Comparison of ENCODE assay signal across 12 mouse cellular contexts in the genomic region with DNA sequence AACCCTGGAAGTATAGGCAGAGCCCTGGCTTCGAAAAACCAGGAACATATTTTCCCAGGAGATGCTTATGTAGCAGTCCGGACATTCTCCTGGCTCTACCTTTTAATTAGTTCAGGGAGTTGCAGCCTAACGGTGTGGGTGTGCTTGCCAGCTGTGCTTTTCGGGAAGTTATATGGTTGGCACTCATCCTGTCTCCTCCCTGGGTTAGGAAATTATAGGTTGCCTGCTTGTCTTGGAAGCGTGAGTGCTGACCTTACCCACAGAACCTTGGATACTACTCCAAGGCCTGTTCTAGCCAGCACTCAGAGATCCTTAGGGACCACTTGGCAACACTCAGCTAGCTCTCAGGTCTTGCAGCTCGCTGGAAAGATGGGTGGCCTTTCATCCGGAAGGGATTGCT. TPM values are rescaled to one million over a fixed set of nuclear protein-coding genes. Genes with fewer than 3 reads are reported as not detected.
DNase-seq lines count a peak whose midpoint lies in the region; ATAC-seq lines count a peak whose summit lies in the region.
"Had no signal": no experiment of that assay in that cellular context is flagged by ENCODE, and none has a peak within 500 bp of the region (broad histone marks: within the 10 kb centered on the region; RNA-seq: fewer than 3 reads in every experiment).

No protein-coding gene starts in this region.

- peak; percentile 30 for DNase-seq in gastrocnemius, adult 18-20 months (ENCODE audit: low spot score)
- no peak for DNase-seq in gastrocnemius, postnatal 4 days (ENCODE audit: low spot score in 2 of 2)
- DNase-seq in kidney, postnatal 14 days: peak; percentile 3
- DNase-seq in kidney, postnatal 10 days: no peak
- DNase-seq in lung, postnatal 4 days: peak; percentile 22 to 34
- no peak for DNase-seq in layer of hippocampus, adult 11-12 months (ENCODE audit: low spot score)
- DNase-seq in forebrain, embryonic 14.5 days (ENCODE audit: low spot score): no peak
- DNase-seq: cerebellum, postnatal 10 days; thymus, postnatal 25 days had no signal

- no peak overlapping the region for H3K9ac ChIP-seq in embryonic facial prominence, embryonic 13.5 days
- no peak overlapping the region for H3K9ac ChIP-seq in forebrain, embryonic 14.5 days (ENCODE audit: low read length)
- H3K9ac ChIP-seq: hindbrain, embryonic 12.5 days had no signal

- peak overlapping the region; percentile 15; the same call in 1 of the 2 replicates for H3K4me2 ChIP-seq in embryonic facial prominence, embryonic 13.5 days
- H3K4me2 ChIP-seq in forebrain, embryonic 14.5 days (ENCODE audit: low read length): no peak overlapping the region
- H3K4me2 ChIP-seq: hindbrain, embryonic 12.5 days had no signal

- H3K36me3 ChIP-seq in embryonic facial prominence, embryonic 13.5 days: no peaks in the 10 kb centered on the region
- H3K36me3 ChIP-seq in forebrain, embryonic 14.5 days (ENCODE audit: control insufficient read depth, insufficient read depth, low read length): no peaks in the 10 kb centered on the region
- H3K36me3 ChIP-seq: hindbrain, embryonic 12.5 days had no signal

- peak; percentile 56; the same call in 1 of the 2 replicates for ATAC-seq in embryonic facial prominence, embryonic 13.5 days (ENCODE audit: insufficient number of reproducible peaks, insufficient read depth, low FRiP score, low TSS enrichment, low read depth)
- ATAC-seq in forebrain, embryonic 14.5 days: no peak

- no peaks in the 10 kb centered on the region for H3K9me3 ChIP-seq in embryonic facial prominence, embryonic 13.5 days
- H3K9me3 ChIP-seq in forebrain, embryonic 14.5 days (replicated peaks; ENCODE audit: control insufficient read depth, low read length): no peaks in the 10 kb centered on the region
- H3K9me3 ChIP-seq: hindbrain, embryonic 12.5 days had no signal

- 0 out of 2 replicates have a peak, but pooled peaks cover 3% of the 10 kb centered on the region for H3K27me3 ChIP-seq in embryonic facial prominence, embryonic 13.5 days
- H3K27me3 ChIP-seq in forebrain, embryonic 14.5 days (replicated peaks; ENCODE audit: control insufficient read depth, insufficient read depth, low read length): no peaks in the 10 kb centered on the region
- H3K27me3 ChIP-seq: hindbrain, embryonic 12.5 days had no signal

- 27% methylated on average over 7 of the region's 7 CpGs for WGBS in embryonic facial prominence, embryonic 13.5 days
- WGBS in forebrain, embryonic 14.5 days: 53% methylated on average over 7 of the region's 7 CpGs

- H3K4me1 ChIP-seq in embryonic facial prominence, embryonic 13.5 days: peaks cover 21% of the 10 kb centered on the region
- H3K4me1 ChIP-seq in forebrain, embryonic 14.5 days (ENCODE audit: control insufficient read depth, insufficient read depth, low read length): no peaks in the 10 kb centered on the region

- H3K4me3 ChIP-seq in embryonic facial prominence, embryonic 13.5 days: no peak overlapping the region
- H3K4me3 ChIP-seq in forebrain, embryonic 14.5 days (ENCODE audit: low read depth, low read length): no peak overlapping the region
- H3K4me3 ChIP-seq: hindbrain, embryonic 12.5 days had no signal

- peak overlapping the region; percentile 40; the same call in 1 of the 2 replicates for H3K27ac ChIP-seq in embryonic facial prominence, embryonic 13.5 days
- H3K27ac ChIP-seq in forebrain, embryonic 14.5 days (ENCODE audit: low read depth, low read length): no peak overlapping the region
- H3K27ac ChIP-seq: hindbrain, embryonic 12.5 days; macrophage had no signal

RNA-seq across cellular contexts. Expression of gene Bcar3, which starts 40.0 kb away (rescaled TPM):
- total RNA-seq in gastrocnemius, adult 18-20 months (2021): 1 to 10 TPM; 3.0 to 8.3 TPM
- total RNA-seq in gastrocnemius, postnatal 4 days (2021): 10 to 100 TPM; 23.9 to 29.4 TPM
- polyA plus RNA-seq in embryonic facial prominence, embryonic 13.5 days (2015; fragmentation: Nextera tagmentation; extraction: Ambion mirVana): 8.6 and 9.4 TPM in 2 replicates
- 4.2 and 6.8 TPM in 2 replicates for polyA plus RNA-seq in forebrain, embryonic 14.5 days (2014; fragmentation: Nextera tagmentation; extraction: Ambion mirVana)

RNA-seq across cellular contexts. Expression of gene Dnttip2, which starts 59.7 kb away (rescaled TPM):
- 10 to 100 TPM; 27.2 to 28.4 TPM for total RNA-seq in gastrocnemius, adult 18-20 months (2021)
- total RNA-seq in gastrocnemius, postnatal 4 days (2021): 10 to 100 TPM; 29.2 to 31.1 TPM
- polyA plus RNA-seq in embryonic facial prominence, embryonic 13.5 days (2015; fragmentation: Nextera tagmentation; extraction: Ambion mirVana): 76.7 and 83.3 TPM in 2 replicates
- polyA plus RNA-seq in forebrain, embryonic 14.5 days (2014; fragmentation: Nextera tagmentation; extraction: Ambion mirVana): 60.5 and 61.0 TPM in 2 replicates

Comparison
In these comparisons a context has a peak if more than half of its experiments do, and no peak if none do; other contexts are left out.
1. DNase-seq: peak in gastrocnemius, adult 18-20 months (single experiment), kidney, postnatal 14 days (single experiment) and lung, postnatal 4 days (2 of 2); none in gastrocnemius, postnatal 4 days (0 of 2), kidney, postnatal 10 days (single experiment), layer of hippocampus, adult 11-12 months (single experiment) and forebrain, embryonic 14.5 days (single experiment).